Mouse (Mus musculus) olfactory bulb, adult 2 months (tissue): ENCODE data around the gene B4galnt2. TPM values are rescaled to one million over a fixed set of nuclear protein-coding genes. Genes with fewer than 3 reads are reported as not detected.
A peak's percentile ranks its signal among the peaks of the same experiment; 100 is the strongest.

ENCODE experiments used
- H3K27ac ChIP-seq: fragments of 200-500 bp; 2 replicates; pipeline ENCODE4 v1.5.1; 2012; ENCODE audit warnings: low read depth, low read length; ENCODE audit not compliant: insufficient read depth
- H3K4me1 ChIP-seq: fragments of 200-500 bp; 2 replicates; pipeline ENCODE4 v1.6.1; 2012; ENCODE audit warnings: low read length; ENCODE audit not compliant: control insufficient read depth, insufficient read depth
- H3K4me3 ChIP-seq: fragments of 200-500 bp; 2 replicates; pipeline ENCODE4 v1.5.1; 2012; ENCODE audit warnings: mild to moderate bottlenecking, low read depth, low read length, moderate library complexity; ENCODE audit not compliant: insufficient read depth
- CTCF ChIP-seq: fragments of 200-500 bp; IDR thresholded peaks from 2 replicates; pipeline ENCODE4 v1.5.1; 2012; ENCODE audit warnings: low read depth, mild to moderate bottlenecking, low read length, moderate library complexity; ENCODE audit not compliant: insufficient read depth
- POLR2A ChIP-seq: fragments of 200-500 bp; IDR thresholded peaks from 2 replicates; pipeline ENCODE4 v1.6.1; 2012; ENCODE audit warnings: mild to moderate bottlenecking, low read depth, low read length, moderate library complexity; ENCODE audit not compliant: insufficient read depth
- WGBS: fragments of 180-500 bp; shearing (Covaris S2); methylation state at CpG from one replicate; pipeline ENCODE4 v1.1.7; 2018; 5-methylcytosine and 5-hydroxymethylcytosine counted together
- polyA plus RNA-seq: library from polyadenylated mRNA; stranded (reverse); fragments of >200 nt; gene quantifications from 2 replicates; pipeline ENCODE4 v1.2.4, GENCODE M21; 2012; ENCODE audit warnings: low replicate concordance; ENCODE audit not compliant: missing spikeins, insufficient read depth, insufficient read length

The B4galnt2 gene
- polyA plus RNA-seq, 1 experiment: not detected

GRCm38 (mm10) chr11:95824071-95824876, 90.4 kb downstream of the B4galnt2 start, which contains the start of gene Phospho1:
Gene Phospho1 (plus strand): TSS chr11:95824499.
- under 1% methylated on average over 77 of the region's 78 CpGs for WGBS
- Histone ChIP-seq H3K4me3 (peak within 1 kb of the TSS; percentile 66), H3K27ac (peak within 1 kb of the TSS; percentile 62), H3K4me1 (0 out of 2 replicates have a peak, but pooled peaks cover 6% of the 10 kb centered on the region)
- TF ChIP-seq CTCF (no peak), POLR2A (peak; percentile 75)

GRCm38 (mm10) chr11:95822437-95822836, 92.3 kb downstream of the B4galnt2 start:
- Histone ChIP-seq H3K4me1 (0 out of 2 replicates have a peak, but pooled peaks cover 6% of the 10 kb centered on the region), H3K27ac (no peak overlapping the region), H3K4me3 (no peak overlapping the region)
- 100% methylated on average over 4 of the region's 4 CpGs for WGBS
- TF ChIP-seq CTCF (no peak), POLR2A (no peak)

GRCm38 (mm10) chr11:95821511-95821910, 93.2 kb downstream of the B4galnt2 start:
- TF ChIP-seq POLR2A: no peak
- TF ChIP-seq CTCF: no peak
- no peak overlapping the region for H3K27ac ChIP-seq
- 0 out of 2 replicates have a peak, but pooled peaks cover 6% of the 10 kb centered on the region for H3K4me1 ChIP-seq
- 95% methylated on average over 3 of the region's 3 CpGs for WGBS
- H3K4me3 ChIP-seq: no peak overlapping the region

DNA sequence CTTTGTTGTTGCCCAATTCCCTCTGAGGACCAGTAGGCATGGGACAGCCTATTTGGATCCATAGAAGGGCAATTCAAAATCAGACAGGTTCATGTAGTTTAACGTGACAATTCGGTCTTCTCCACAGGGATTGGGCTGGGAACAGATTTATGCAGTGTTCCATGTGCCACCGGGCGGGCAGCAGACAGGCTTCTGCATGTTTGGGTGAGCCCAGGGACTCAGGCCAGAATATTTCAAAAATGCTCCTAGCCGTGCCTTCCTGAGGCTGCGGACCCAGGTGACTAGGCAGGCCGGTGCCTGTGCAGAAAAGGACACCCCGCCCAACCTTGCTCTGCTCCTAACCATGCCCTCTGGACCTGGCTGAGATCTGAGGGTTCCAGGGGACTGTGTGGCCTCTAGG, 95.6 kb downstream of the B4galnt2 start:
- 0 out of 2 replicates have a peak, but pooled peaks cover 6% of the 10 kb centered on the region for H3K4me1 ChIP-seq
- H3K4me3 ChIP-seq: no peak overlapping the region
- WGBS: 94% methylated on average over 8 of the region's 8 CpGs
- H3K27ac ChIP-seq: no peak overlapping the region
- TF ChIP-seq CTCF (no peak), POLR2A (no peak)

Other genes starting within 250 kb of the B4galnt2 start
- gene Phb, start 247.9 kb downstream of the B4galnt2 start, polyA plus RNA-seq: not detected in 2 replicates
- gene Zfp652, start 202.2 kb downstream of the B4galnt2 start, polyA plus RNA-seq: 93.0 TPM in 1 of 2 replicates, not detected in the other
- not detected in 2 replicates for gene B130006D01Rik, start 191.3 kb downstream of the B4galnt2 start, polyA plus RNA-seq
- gene Phospho1, start 90.4 kb downstream of the B4galnt2 start, polyA plus RNA-seq: not detected in 2 replicates
- gene Gngt2, start 77.7 kb downstream of the B4galnt2 start, polyA plus RNA-seq: not detected in 2 replicates
- gene Abi3, start 72.4 kb downstream of the B4galnt2 start, polyA plus RNA-seq: not detected in 2 replicates
- gene Igf2bp1, start 91.0 kb upstream of the B4galnt2 start, polyA plus RNA-seq: not detected in 2 replicates
- not detected in 2 replicates for gene Gip, start 109.7 kb upstream of the B4galnt2 start, polyA plus RNA-seq
- gene Snf8, start 120.0 kb upstream of the B4galnt2 start, polyA plus RNA-seq: not detected in 2 replicates
- not detected in 2 replicates for gene Ube2z, start 150.5 kb upstream of the B4galnt2 start, polyA plus RNA-seq
- gene Atp5g1, start 160.8 kb upstream of the B4galnt2 start, polyA plus RNA-seq: not detected in 2 replicates
- gene Calcoco2, start 197.1 kb upstream of the B4galnt2 start, polyA plus RNA-seq: not detected in 2 replicates
- gene Ttll6, start 218.9 kb upstream of the B4galnt2 start, polyA plus RNA-seq: not detected in 2 replicates